Mouse (Mus musculus) liver, embryonic 13.5 days (tissue): ENCODE results near the gene Son. TPM values are rescaled to one million over a fixed set of nuclear protein-coding genes. Genes with fewer than 3 reads are reported as not detected.

Experiments
- ATAC-seq: fragments of 200-750 bp; cut with Nextera tagmentation; 2 replicates; pipeline ENCODE4 v1.8.0; 2017; ENCODE audit warnings: low read depth, mild to moderate bottlenecking, moderate number of reproducible peaks, moderate library complexity
- DNase-seq: peaks from one replicate; pipeline ENCODE4 v3.0.0; 2022
- H3K27ac ChIP-seq: fragments of 300-500 bp; sonication (generic); 2 replicates; pipeline ENCODE4 v1.5.1; 2015; ENCODE audit warnings: moderate library complexity, mild to moderate bottlenecking, inconsistent platforms
- H3K27me3 ChIP-seq: fragments of 300-500 bp; sonication (generic); 2 replicates; pipeline ENCODE4 v1.6.1; 2015; ENCODE audit warnings: mild to moderate bottlenecking, inconsistent platforms
- H3K36me3 ChIP-seq: fragments of 300-500 bp; sonication (generic); 2 replicates; pipeline ENCODE4 v1.6.1; 2015; ENCODE audit warnings: mild to moderate bottlenecking, inconsistent platforms
- H3K4me1 ChIP-seq: fragments of 300-500 bp; sonication (generic); replicated peaks from 2 replicates; pipeline ENCODE4 v1.6.1; 2015; ENCODE audit warnings: inconsistent platforms
- H3K4me2 ChIP-seq: fragments of 300-500 bp; sonication (generic); 2 replicates; pipeline ENCODE4 v1.6.1; 2015; ENCODE audit warnings: inconsistent platforms, mild to moderate bottlenecking, moderate library complexity
- H3K4me3 ChIP-seq: fragments of 300-500 bp; sonication (generic); replicated peaks from 2 replicates; pipeline ENCODE4 v1.5.1; 2015; ENCODE audit warnings: mild to moderate bottlenecking, inconsistent platforms
- H3K9ac ChIP-seq: fragments of 300-500 bp; sonication (generic); 2 replicates; pipeline ENCODE4 v1.6.1; 2015; ENCODE audit warnings: mild to moderate bottlenecking, inconsistent platforms
- H3K9me3 ChIP-seq: fragments of 300-500 bp; sonication (generic); replicated peaks from 2 replicates; pipeline ENCODE4 v1.6.1; 2016; ENCODE audit warnings: inconsistent platforms
- WGBS: fragments of 180-500 bp; shearing (Covaris S2); methylation state at CpG from one replicate; pipeline ENCODE4 v1.1.7; 2015; ENCODE audit not compliant: insufficient replicate concordance; 5-methylcytosine and 5-hydroxymethylcytosine counted together
- polyA plus RNA-seq: library from polyadenylated mRNA; unstranded; fragments of >200 nt; fragmentation: Nextera tagmentation; extraction: Ambion mirVana; gene quantifications from 2 replicates; pipeline ENCODE4 v1.2.1, GENCODE M21; 2015

Gene Son
- polyA plus RNA-seq, result 47.8 and 49.8 TPM in 2 replicates

DNA sequence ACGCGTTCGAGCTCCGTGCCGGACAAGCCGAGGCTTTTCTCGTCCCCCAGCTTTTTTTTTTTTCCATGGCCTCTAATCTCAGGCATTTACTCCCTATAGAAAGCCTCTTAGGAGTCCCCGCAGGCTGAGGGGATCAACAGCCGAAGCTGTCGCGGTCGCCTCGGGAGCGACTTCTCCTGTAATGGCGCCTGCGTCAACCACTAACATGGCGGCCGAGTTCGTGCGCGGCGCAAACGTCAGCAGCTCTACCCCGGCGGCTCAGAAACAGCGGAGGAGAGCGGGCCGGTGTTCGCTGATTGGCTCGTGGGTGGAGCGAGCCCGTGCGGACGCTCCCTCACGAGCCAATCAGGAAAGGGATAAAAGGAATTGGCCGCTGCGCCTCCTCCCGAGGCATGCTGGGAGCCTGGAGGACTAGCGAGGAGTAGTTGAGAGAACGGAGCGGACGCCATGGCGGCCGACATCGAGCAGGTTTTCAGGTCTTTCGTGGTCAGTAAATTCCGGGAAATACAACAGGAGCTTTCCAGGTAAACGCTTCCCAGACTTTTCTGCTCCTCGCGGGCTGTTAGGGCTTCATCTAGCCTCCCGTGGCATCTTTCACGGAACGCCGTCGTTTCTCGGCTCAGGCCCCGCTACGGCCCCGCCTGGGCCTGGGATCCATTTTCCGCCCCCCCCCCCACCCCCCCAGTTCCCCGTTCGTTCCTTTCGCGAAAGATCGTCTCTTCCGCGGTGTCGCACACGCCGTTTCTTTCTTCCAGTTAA lies at the start of gene Son:
Gene Son (plus strand): TSS at position 46 of the 759 bp plus-strand sequence.
- H3K4me2 ChIP-seq, result peak within 1 kb of the TSS; percentile 98
- peaks cover 31% of the 10 kb centered on the region for H3K36me3 ChIP-seq
- peak within 1 kb of the TSS; percentile 99 for H3K27ac ChIP-seq
- no peaks in the 10 kb centered on the region for H3K27me3 ChIP-seq
- ATAC-seq (peak; percentile 88), DNase-seq (peak; percentile 95)
- H3K9me3 ChIP-seq, result no peaks in the 10 kb centered on the region
- H3K4me3 ChIP-seq, result peak within 1 kb of the TSS; percentile 87
- under 1% methylated on average over 69 of the region's 70 CpGs for WGBS
- peak within 1 kb of the TSS; percentile 91 for H3K9ac ChIP-seq
- H3K4me1 ChIP-seq, result peaks cover 49% of the 10 kb centered on the region

- Histone ChIP-seq H3K36me3 (no peaks in the 10 kb centered on the region), H3K27ac (no peak within 1 kb of the TSS; the same call in none of the 2 replicates), H3K4me1 (peaks cover 27% of the 10 kb centered on the region), H3K27me3 (peaks cover 45% of the 10 kb centered on the region), H3K9me3 (no peaks in the 10 kb centered on the region), H3K4me2 (peak within 1 kb of the TSS; percentile 100), H3K9ac (peak within 1 kb of the TSS; percentile 80), H3K4me3 (peak within 1 kb of the TSS; percentile 77)
- under 1% methylated on average over 33 of the region's 34 CpGs for WGBS
- DNase-seq (peak; percentile 99), ATAC-seq (peak; percentile 98)
Measured at GRCm38 (mm10) chr16:91597672-91598010, 49.7 kb upstream of the Son start, which contains the start of gene Tmem50b. Gene Tmem50b (minus strand): TSS chr16:91597800.

GRCm38 (mm10) chr16:91599242-91599641 lies 48.1 kb upstream of the Son start:
- DNase-seq (no peak), ATAC-seq (no peak)
- Histone ChIP-seq H3K4me3 (no peak overlapping the region), H3K36me3 (no peaks in the 10 kb centered on the region), H3K4me1 (peaks cover 19% of the 10 kb centered on the region), H3K9ac (no peak overlapping the region), H3K9me3 (no peaks in the 10 kb centered on the region), H3K27ac (no peak overlapping the region), H3K27me3 (peaks cover 45% of the 10 kb centered on the region), H3K4me2 (no peak overlapping the region)

DNA sequence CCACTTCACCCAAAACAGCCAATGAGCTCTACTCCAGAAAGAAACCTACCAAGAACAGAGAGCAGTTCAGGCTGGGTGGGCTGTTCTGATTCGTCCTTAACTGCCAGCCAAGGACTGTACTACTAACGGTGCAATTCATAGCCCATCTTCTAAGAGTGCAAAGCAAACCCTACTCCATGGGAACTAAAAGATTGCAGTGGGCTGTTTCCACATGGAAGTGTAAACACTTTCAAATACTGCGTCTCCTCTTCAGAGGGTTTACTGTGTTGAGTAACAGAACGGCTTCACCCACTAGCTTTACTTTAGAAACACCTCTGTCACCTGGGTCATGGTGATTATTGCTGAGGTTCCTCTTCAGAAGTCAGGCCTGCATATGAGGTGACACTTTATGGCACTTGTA lies 46.2 kb upstream of the Son start:
- ATAC-seq (no peak), DNase-seq (no peak)
- Histone ChIP-seq H3K4me2 (no peak overlapping the region), H3K27ac (no peak overlapping the region), H3K27me3 (peaks cover 36% of the 10 kb centered on the region), H3K4me3 (no peak overlapping the region), H3K9me3 (no peaks in the 10 kb centered on the region), H3K4me1 (peaks cover 18% of the 10 kb centered on the region), H3K36me3 (no peaks in the 10 kb centered on the region), H3K9ac (no peak overlapping the region)
- 56% methylated on average over 4 of the region's 4 CpGs for WGBS

GRCm38 (mm10) chr16:91601693-91602092 lies 45.6 kb upstream of the Son start:
- H3K27me3 ChIP-seq, result peaks cover 33% of the 10 kb centered on the region
- H3K4me3 ChIP-seq, result no peak overlapping the region
- no peak for ATAC-seq
- H3K27ac ChIP-seq, result no peak overlapping the region
- H3K9ac ChIP-seq, result no peak overlapping the region
- peaks cover 11% of the 10 kb centered on the region for H3K4me1 ChIP-seq
- 60% methylated on average over 9 of the region's 9 CpGs for WGBS
- no peaks in the 10 kb centered on the region for H3K9me3 ChIP-seq
- DNase-seq, result no peak
- H3K4me2 ChIP-seq, result no peak overlapping the region
- H3K36me3 ChIP-seq, result no peaks in the 10 kb centered on the region

- no peak overlapping the region for H3K4me2 ChIP-seq
- no peak overlapping the region for H3K9ac ChIP-seq
- peaks cover 14% of the 10 kb centered on the region; the same call in 1 of the 2 replicates for H3K27me3 ChIP-seq
- H3K27ac ChIP-seq, result no peak overlapping the region
- 78% methylated on average over 6 of the region's 6 CpGs for WGBS
- ATAC-seq (no peak), DNase-seq (no peak)
- H3K36me3 ChIP-seq, result no peaks in the 10 kb centered on the region
- no peaks in the 10 kb centered on the region for H3K9me3 ChIP-seq
- H3K4me3 ChIP-seq, result no peak overlapping the region
- no peaks in the 10 kb centered on the region; the same call in 1 of the 2 replicates for H3K4me1 ChIP-seq
Measured at GRCm38 (mm10) chr16:91605156-91605555, 42.1 kb upstream of the Son start.

DNA sequence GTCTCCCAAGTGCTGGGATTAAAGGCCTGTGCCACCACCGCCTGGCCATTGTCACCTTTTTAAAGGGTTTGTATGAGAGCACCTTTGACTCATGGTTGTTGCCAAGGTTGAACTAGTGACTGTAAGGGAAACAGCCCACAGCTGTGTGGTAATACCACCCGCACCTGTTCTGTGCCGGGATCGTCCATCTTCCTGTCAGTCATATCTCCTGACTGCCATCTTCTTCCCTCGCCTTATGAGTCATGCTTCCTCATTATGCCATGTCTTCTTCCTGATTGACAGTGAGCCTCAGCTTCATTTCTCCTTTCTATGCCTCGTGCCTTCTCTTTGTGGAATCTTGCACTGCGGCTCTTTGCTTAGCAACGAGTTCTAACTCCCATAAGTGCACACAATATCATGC lies 40.3 kb upstream of the Son start:
- Histone ChIP-seq H3K9ac (no peak overlapping the region), H3K9me3 (no peaks in the 10 kb centered on the region), H3K27me3 (peaks cover 2% of the 10 kb centered on the region; the same call in 1 of the 2 replicates), H3K4me1 (no peaks in the 10 kb centered on the region), H3K27ac (no peak overlapping the region), H3K4me2 (no peak overlapping the region), H3K36me3 (no peaks in the 10 kb centered on the region), H3K4me3 (no peak overlapping the region)
- DNase-seq, result no peak
- WGBS, result 51% methylated on average over 8 of the region's 8 CpGs
- no peak for ATAC-seq

DNA sequence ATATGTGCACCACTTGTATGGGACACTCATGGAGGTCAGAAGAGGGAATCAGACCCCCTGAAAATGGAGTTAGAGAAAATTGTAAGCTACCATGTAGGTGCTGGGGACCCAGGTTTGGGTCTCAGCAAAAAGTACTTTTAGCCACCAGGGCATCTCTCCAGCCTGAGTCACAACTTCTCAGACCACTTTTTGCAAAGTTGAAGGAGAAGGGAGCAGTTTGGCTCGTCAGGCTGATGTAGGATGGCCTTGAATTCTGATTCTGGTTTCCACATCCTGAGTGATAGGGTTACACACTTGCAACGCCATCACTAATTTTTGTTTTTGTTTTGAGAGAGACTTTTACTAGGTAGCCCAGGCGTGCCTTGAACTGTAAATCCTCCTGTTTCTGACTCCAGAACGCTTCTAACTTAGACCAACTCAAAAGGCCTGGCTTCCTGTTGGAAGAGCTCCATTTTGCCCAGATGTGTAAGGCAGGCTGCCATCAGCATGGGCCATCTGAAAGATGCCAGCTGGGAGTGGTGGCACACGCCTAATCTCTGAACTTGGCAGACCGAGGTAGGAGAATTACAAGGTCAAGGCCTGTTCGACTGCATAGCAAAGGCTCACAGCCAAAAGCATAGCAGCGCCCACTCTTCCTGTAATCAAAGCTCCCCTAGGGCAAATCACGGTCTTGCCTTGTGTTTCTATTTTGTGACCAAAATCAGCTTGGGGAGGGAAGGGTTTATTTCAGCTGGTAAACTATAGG lies 37.6 kb upstream of the Son start:
- H3K27me3 ChIP-seq, result no peaks in the 10 kb centered on the region
- ATAC-seq, result no peak
- H3K9ac ChIP-seq, result no peak overlapping the region
- H3K27ac ChIP-seq, result no peak overlapping the region
- no peaks in the 10 kb centered on the region for H3K4me1 ChIP-seq
- no peak overlapping the region for H3K4me3 ChIP-seq
- H3K9me3 ChIP-seq, result no peaks in the 10 kb centered on the region
- no peaks in the 10 kb centered on the region for H3K36me3 ChIP-seq
- DNase-seq, result no peak
- 64% methylated on average over 9 of the region's 9 CpGs for WGBS
- H3K4me2 ChIP-seq, result no peak overlapping the region

GRCm38 (mm10) chr16:91611248-91611647 lies 36.1 kb upstream of the Son start:
- no peak for ATAC-seq
- no peak overlapping the region for H3K9ac ChIP-seq
- no peaks in the 10 kb centered on the region for H3K9me3 ChIP-seq
- H3K36me3 ChIP-seq, result no peaks in the 10 kb centered on the region
- no peaks in the 10 kb centered on the region for H3K4me1 ChIP-seq
- H3K4me3 ChIP-seq, result no peak overlapping the region
- no peak for DNase-seq
- 53% methylated on average over 11 of the region's 11 CpGs for WGBS
- 0 out of 2 replicates have a peak, but pooled peaks cover under 1% of the 10 kb centered on the region for H3K27me3 ChIP-seq
- no peak overlapping the region for H3K27ac ChIP-seq
- no peak overlapping the region for H3K4me2 ChIP-seq

GRCm38 (mm10) chr16:91612525-91612924 lies 34.8 kb upstream of the Son start:
- no peaks in the 10 kb centered on the region for H3K9me3 ChIP-seq
- DNase-seq (no peak), ATAC-seq (no peak)
- WGBS, result 76% methylated on average over 5 of the region's 5 CpGs
- H3K27me3 ChIP-seq, result 0 out of 2 replicates have a peak, but pooled peaks cover 5% of the 10 kb centered on the region
- H3K4me3 ChIP-seq, result no peak overlapping the region
- H3K27ac ChIP-seq, result no peak overlapping the region
- no peaks in the 10 kb centered on the region for H3K36me3 ChIP-seq
- no peak overlapping the region for H3K9ac ChIP-seq
- H3K4me2 ChIP-seq, result no peak overlapping the region
- H3K4me1 ChIP-seq, result no peaks in the 10 kb centered on the region

DNA sequence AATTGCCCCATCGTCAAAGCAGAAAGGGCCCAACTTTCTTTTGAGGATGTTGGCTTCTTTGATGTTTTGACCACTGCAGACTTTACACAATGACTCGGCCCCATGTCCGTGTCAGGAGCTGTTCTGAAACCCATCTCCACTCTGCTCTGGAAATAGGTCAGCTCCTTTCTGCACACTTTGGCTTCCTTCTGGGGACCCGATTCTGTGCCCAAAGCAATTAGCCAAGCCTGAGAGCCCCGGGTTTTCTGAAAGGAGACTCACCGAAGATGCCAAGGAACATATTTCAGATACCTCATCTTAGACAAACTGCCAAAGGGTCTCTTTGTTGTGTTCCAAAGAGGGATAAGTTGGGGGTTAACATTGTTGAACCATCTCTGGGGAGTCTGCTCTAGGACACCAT lies 32.8 kb upstream of the Son start:
- Histone ChIP-seq H3K9ac (no peak overlapping the region), H3K36me3 (no peaks in the 10 kb centered on the region), H3K4me1 (peaks cover 7% of the 10 kb centered on the region), H3K9me3 (no peaks in the 10 kb centered on the region), H3K4me2 (no peak overlapping the region), H3K27me3 (0 out of 2 replicates have a peak, but pooled peaks cover 5% of the 10 kb centered on the region), H3K4me3 (no peak overlapping the region), H3K27ac (no peak overlapping the region)
- WGBS, result 69% methylated on average over 6 of the region's 6 CpGs
- no peak for DNase-seq
- ATAC-seq, result no peak
